Mouse (Mus musculus) retina, adult 2 months (tissue): ENCODE measurements around the gene Fpgs.

ENCODE experiments used
- DNase-seq: peaks from one replicate; pipeline ENCODE4 v3.0.0-alpha.2; 2012; ENCODE audit warnings: low read depth, low spot score

Fpgs gene

DNA sequence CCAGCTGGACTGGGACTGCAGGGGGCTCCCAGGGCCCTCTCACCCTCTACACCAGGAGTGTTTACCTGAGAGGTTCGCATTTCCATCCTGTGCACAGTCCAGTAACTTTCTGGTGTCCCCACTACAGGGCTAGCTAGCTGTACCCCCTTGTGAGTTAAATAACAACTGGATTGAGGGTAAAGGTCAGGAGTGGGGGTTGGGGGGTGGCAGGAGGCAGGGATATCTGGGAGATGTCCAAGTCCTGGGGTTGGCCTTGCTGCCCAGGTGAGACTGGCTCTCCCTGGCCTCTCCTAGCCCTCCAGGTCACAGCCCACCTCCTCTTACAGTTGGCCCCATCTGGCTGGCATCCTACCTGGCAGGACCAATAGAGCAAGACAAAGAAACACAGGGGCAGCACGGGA, at the start of gene Fpgs:
Fpgs (minus strand) TSS at position 125 of the 401 bp plus-strand sequence.
- no peak for DNase-seq

DNA sequence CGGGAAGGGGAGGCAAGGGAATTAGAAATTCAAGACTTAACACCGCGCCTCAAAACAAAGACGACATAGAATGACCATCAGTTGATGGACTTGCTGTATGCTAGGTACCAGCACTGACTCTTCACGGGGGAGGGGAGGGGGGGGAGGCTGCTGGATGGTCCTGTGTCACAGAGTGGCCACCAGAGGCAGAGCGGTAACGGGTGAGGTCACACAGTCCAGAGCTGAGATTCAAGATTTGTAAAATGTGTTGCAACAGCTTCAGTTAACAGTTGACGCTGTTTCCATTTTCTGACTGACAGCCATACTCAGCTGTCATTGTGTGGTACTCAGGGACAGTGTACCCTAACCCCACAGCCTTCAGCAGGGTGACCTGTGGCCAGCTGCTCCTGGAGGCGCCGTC, 48.2 kb upstream of the Fpgs start:
- no peak for DNase-seq

DNA sequence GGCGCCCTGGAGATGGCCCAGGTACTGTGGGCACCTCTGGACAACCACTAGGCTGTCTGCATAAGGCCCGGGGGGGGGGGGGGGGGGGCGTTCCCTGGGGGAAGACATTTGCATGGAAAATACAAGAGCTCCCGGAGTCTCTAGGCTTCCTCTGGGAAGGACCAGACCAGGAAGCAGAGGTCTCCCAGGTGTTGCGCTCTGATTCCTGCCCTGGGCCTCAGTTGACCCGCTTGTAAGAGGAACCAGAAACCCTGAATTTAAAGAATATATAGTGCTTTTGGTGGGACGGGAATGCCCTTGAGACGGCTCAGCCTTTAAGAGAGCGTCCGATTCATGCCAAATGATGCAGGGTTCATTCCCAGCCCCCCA, 47.7 kb upstream of the Fpgs start:
- no peak for DNase-seq

DNA sequence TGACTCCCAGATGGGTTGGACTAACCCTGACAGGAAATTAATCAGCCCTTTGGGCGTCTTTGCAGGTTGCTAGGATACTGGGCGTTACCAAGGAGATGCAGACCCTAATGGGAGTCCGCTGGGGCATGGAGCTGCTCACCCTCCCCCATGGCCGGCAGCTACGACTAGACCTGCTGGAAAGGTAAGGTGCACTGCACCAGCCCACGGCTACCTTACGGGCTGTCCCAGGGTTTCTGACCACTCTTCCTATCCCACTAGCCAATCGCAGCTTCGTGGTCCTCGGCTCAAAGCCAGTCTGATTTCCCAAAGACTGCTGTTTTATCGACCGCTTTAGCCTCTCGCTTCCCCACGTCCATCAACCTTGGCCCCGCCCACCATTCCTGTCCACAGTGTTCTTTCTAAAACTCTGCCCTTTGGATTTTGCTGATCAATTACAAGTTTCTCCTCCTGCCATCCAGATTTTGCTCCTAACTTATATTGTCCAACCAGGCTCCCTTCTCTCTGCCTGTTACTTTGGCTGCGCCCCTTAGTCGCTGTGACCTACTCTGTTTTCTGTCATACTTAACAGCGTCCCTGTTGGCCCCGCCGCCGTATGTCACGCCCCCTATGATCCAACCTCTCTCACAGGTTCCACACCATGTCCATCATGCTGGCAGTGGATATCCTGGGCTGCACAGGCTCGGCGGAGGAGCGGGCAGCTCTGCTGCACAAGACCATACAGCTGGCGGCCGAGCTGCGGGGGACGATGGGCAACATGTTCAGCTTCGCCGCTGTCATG, 47.1 kb upstream of the Fpgs start:
- peak; percentile 71 for DNase-seq

DNA sequence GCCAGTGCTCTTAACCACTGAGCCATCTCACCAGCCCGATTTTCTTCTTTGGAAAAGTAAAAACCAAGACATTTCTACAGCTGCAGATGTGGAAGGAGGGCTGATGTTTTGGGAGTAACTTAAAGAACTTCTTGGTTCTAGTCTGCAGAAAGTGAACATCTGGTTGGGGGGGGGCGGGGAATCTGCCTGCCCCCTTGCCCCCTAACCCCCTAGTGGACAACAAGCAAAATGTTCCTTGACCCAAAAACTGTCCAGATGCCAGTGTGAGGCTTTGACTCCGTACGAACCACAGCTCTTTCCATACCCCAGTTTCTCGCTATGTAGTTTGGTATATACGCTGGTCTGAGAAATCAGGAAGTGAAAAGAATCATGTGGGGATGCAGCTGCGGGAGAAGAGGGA, 46.3 kb upstream of the Fpgs start:
- DNase-seq, result no peak

DNA sequence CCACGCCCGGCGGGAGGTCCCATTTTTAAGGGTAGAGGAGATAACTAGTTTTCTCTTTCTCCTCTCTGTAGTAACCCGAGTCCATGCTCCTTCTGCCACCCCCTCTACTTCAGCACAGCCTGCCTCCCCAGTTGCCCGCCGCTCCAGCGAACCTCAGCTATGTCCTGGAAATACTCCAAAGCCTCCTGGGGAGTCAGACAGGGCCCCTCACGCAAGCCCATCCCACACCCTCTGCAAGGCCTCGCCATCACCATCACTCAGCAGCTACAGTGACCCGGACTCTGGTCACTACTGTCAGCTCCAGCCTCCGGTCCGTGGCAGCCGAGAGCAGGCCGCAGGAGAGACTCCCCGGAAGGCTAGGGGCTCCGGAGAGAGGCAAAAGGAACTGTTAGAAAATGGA, 45.1 kb upstream of the Fpgs start:
- DNase-seq, result no peak

DNA sequence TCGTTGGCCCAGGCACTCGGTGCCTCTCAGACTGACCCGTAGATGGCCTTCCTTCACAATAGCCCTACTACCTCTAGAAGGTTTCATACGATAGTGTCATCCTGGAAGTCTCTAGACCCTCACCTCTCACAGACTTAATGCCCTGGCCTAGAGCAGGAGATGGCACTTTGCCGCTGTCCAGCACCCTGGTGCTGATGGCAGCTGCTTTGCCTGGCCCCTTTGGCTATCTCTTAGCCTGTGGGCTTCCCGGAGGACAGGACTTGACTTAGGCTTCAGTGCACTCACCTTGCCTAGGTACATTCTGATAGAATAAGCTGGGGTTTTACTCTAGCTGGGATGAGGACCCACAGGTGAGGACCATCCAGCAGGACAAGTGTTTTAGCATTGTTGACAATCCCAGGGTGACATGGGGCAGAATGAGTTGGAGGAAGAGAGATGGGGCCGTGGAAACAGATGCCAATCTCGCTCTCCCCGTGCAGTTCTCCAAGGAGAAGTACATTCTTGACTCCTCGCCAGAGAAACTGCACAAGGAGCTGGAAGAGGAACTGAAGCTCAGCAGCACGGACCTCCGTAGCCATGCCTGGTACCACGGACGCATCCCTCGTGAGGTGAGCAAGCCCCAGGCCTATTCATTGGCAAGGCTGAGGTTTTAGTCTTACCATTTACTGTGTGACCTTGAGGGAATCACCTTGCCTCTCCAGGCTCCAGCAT, 40.5 kb upstream of the Fpgs start:
- no peak for DNase-seq

DNA sequence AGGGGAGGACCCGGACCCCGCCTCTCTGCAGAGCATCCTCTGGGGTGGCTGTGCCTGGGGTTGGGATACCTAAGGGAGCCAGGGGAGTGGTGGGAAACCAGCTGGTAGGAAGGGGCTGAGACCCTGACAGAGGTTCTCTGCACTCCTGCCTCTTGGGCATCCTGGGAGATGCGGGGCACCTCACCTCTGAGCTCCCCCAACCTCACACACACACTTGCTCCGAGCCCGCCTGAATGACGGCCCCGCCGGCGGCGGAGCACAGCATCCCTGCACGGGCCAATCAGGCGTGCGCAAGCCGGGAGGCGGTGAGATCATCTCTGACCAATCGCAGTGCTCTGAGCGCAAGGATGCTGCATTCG, 38.2 kb upstream of the Fpgs start:
- DNase-seq, result no peak

DNA sequence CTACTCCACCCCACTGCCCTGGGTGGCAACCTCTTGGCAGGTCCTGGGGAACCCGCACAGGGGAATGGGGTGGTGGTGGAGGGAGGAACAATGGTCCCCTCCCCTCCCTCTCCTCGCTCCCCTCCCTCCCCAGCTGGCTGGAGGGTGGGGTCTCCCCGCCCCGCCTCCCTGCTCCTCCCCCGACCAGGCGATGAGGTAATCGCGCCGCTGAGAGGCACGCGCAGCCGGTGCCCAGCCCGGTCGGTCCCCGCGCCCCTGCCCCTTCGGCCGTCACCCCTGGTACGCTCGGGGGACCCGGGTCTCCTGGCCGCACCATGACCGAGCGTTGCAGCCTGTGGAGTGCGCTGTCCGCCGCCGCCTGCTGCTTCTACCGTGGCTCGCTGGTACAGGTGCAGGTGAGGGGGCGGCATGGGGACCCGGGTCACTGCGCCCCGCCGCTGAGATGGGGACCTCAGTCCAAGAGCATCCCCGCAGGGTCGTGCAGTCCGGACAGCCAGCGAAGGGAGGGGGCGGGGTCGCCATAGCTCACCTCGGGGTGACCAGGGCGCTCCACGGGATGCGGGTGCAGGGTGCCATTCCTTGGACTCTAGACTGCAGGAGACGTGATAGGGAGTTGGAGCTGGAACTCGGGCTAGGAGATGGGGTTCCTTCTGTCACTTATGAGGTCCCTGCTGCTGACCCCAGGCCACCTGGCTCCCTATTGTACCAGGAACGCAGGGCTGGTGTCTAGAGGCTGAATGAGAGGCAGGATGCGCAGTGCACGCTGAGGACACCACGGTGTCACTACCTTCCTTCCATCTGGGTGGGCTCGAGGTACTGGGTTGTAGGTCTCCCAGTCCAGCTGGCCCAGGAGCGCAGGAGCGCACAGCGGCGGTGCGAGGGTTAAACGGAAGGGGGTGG, 37.6 kb upstream of the Fpgs start:
- no peak for DNase-seq

DNA sequence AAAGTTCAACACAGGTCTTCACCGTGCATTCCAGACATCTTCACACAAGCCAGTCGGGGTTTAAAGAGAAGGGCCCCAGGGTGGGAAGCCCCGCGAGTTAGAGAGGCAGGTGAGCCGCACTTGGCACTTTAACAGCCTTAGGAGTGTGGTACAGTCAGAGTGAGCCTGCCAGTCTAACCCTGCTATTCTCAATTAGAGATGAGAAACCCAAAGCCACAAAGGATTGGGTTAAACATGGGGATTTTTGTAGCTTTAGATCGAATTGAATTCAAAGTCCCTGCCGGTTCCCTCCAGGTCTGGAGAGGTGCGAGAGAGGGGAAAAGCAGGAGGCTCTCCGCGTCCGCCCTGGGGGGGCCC, 36.9 kb upstream of the Fpgs start, which contains the start of gene 6330409D20Rik:
6330409D20Rik (minus strand) TSS at position 101 of the 357 bp plus-strand sequence.
- no peak for DNase-seq

DNA sequence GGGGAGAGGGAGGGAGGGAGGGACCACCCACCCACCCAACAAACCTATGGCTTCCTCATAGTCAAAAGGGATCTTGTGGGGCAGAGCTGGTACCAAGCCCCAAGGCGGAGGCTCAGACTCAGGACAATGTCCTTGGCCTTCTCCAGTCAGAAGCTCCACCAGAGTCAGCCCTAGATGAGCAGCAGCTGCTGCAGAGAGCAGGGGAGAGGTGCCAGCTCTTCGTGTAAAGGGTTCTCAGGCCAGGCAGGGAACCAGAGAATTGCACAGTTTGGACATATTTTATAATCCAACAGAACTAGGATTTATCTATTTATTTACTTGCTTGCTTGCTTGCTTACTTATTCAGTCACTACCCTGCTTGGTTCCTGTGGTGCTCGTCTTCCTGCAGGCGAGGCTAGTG, 35.4 kb upstream of the Fpgs start:
- DNase-seq, result no peak

DNA sequence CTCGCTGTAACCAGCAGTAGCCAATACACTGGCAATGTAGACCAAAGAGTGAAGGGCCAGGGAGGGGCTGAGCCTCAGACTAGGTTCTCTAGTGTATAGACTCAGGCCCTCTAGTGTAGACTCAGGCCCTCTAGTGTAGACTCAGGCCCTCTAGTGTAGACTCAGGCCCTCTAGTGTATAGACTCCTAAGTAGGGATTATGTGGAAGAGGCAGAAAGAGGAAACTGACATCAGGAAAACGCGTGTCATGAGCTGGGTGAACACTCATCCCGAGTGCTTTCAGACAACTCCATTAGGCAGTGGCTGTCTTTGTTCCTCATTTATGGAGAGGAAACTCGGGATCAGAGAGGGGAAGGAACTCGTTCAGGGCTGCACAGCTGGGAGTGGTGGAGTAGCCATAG, 33.1 kb upstream of the Fpgs start:
- no peak for DNase-seq

DNA sequence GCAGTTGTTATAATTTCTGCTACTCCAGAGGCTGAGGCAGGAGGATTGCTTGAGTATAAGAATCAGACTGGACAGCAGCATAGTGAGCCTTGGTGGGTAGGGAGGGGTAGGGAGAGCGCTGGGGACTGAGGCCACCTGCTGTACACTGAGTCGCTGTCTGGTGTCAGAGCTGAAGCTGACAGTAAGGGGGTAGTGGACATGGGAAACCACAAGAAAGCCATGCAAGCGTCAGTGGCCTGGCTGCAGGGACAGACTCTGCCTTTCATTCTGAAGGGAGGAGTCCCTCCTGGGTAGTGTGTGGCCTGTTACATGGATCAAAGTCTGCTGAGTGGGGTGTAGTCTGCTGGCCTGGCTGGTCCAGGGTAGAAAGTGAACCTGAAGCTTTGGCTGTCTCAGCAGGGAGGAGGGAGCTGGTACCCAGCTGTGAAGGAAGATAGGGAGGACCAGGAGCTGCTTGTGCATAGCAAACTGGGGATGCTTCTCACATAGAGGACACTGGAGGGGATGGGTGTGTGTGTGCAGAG, 32.4 kb upstream of the Fpgs start:
- no peak for DNase-seq

DNA sequence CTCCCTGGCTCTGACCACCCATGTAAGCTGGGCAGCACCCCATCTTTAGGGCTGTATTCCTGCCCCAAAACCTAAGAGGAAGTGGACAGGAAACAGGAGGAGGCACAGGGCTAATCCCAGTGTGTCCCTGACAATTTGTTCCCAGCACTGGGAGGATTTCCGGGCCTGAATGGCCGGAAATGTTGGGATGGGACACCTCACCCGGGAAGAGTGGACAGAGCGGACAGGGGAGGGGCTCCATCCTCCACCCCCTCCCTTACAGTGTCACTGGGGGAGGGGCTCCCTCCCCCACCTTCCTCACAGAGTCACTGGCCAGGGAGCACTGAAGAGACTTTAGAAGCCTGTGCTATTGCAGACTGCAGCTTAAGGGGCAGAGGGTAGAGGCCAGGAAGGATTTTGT, 31.0 kb upstream of the Fpgs start:
- DNase-seq, result no peak

DNA sequence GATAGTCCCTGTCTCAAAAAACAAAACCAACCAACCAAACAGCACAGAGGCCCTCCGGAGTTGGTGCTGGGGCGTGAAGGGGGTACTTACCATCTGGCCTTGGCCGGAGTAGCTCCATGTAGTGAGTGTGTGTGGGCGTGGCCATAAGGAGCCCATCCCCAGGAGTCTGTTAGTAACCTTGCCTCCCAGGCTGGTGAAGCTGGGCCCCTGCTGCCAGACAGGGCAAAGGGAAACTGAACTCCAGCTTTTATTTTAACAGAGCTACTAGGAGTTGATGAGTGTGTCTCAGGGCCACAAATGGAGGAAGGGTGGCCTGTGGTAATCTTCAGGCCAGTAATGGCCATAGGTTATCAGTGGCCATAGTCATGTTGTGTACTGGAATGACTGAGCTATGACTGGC, 30.5 kb upstream of the Fpgs start:
- no peak for DNase-seq

DNA sequence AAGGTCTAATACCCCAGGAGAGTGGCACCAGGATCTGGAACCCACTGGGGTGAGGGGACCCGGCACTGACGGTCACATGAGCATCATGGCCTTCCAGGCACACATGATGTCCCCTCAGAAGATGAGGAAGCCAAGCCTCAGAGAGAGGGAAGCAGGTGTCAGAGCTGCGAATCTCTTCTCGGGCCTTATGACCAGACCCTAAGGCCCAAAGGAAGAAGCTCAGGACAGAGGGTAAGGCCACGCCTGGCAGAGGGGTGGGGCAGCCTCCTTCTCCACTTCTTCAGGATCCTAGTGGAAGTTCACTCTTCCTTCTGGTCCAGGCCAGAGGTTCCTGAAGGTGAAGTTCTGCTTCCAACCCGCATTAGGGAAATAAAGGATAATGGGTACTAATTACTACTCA, 28.8 kb upstream of the Fpgs start:
- no peak for DNase-seq

DNA sequence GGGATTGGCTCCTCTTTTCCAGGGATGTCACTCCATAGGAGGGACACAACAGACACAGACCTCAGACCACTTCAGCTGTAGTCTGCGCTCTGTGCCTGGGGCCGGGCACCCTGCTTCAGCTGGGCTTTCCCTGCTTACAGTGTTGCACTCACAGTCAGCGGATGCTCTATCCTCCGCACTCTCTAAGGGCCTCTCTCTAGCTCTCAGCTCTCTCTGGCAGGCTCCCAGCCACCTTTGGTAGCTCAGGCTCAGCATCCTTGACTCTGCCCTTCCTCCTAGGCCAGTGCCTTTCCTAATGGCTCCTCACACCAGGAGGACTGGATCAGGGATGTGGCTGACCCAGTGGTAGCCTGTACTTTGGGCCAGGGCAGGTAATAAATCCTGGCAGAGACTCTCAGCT, 28.0 kb upstream of the Fpgs start:
- no peak for DNase-seq

DNA sequence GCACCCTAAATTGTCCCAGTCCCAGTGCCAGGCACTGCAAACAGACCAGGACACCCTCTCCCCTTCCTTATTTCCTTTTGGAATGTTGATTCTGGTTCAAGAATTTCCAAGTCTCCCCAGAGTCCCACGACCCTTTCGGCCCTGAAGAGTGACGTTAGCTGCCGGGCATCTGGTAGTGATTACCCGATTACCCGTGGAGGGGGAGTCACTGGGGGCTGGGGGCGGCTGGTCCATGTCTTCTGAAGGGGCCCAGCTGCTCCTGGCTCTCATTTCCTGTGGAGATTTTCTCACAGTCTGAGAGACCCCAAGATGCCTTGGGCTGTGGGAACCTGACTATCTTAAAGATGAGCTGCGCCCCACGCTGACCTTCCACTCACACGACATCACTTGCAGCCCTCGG, 26.9 kb upstream of the Fpgs start:
- DNase-seq, result no peak

DNA sequence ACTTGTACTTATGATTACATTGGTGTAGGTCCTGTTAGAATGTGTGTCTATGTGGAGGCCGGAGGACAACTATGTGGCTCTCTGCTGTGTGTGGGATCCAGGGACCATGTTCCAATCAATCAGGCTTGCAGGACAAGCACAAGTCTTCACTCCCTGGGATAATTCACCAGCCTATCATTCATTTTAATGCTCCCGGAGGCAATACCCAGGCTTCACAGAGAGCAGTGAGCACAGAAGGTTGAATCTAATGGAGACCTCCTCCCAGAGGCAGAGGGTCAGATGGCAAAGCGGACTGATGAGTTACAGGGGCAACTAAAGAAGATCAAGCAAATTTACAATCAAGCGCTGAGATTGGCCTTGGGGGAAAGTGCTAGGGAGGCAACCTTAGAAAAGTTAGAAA, 25.6 kb upstream of the Fpgs start:
- DNase-seq, result no peak

DNA sequence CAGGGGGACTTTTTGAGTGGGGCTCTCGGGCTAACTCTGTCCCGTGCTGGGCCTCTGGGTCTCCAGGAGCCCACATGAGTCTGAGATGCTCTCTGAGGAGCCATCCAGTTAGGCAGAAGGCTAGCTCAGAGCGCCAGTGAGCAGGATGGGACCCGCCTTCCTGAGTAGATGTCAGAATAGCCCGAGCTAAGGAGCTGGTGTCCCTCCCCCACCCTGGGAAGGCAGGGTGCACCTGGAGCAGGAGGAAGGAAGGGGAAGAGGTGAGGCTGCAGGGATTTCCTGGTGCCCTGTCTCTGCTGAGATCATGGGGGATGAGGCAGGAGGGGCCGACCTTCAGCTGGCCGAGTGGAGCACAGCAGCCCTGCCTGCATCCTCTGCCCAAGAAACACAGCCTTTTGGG, 24.5 kb upstream of the Fpgs start:
- DNase-seq, result no peak

DNA sequence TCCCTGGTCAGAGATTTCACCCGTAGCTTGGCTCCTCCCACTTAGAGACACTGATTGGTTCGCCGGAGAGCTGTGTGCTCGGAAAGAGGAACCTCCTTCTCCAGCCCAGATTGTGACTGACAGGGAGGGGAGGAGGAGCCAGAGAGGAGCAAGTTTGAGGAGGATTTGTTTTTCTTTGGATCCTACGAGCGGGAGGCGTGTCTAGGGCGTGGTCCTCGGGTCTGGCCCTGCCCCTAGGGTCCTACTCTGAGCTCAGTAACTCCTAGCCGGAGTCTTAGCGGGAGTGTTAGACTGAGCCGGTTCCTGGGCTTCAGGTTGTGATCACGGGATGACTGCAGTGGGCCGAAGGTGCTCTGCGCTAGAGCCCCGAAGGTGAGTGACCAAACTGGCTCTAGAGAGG, 23.5 kb upstream of the Fpgs start:
- DNase-seq, result peak; percentile 74
